Mouse (Mus musculus) G1E (cell line): Measurements from ENCODE around the gene Lrrc58.

Experiments used
- CTCF ChIP-seq: IDR thresholded peaks from 2 replicates; pipeline ENCODE4 v1.5.1; 2012; ENCODE audit warnings: low read depth, low read length, inconsistent platforms, mixed read lengths
- GATA1 ChIP-seq: IDR thresholded peaks from 2 replicates; pipeline ENCODE4 v1.6.1; 2012; ENCODE audit warnings: borderline replicate concordance, low read length, inconsistent platforms, mixed read lengths
- GATA2 ChIP-seq: IDR thresholded peaks from 2 replicates; pipeline ENCODE4 v1.6.1; 2012; ENCODE audit warnings: low read depth, low read length, inconsistent platforms, borderline replicate concordance
- POLR2AphosphoS5 ChIP-seq: IDR thresholded peaks from 2 replicates; pipeline ENCODE4 v1.6.1; 2012; ENCODE audit warnings: low read depth, low read length, inconsistent platforms; ENCODE audit not compliant: insufficient replicate concordance
- TAL1 ChIP-seq: conservative IDR thresholded peaks from 2 replicates; pipeline ENCODE4 v1.6.1; 2012; ENCODE audit warnings: low read depth, low read length, inconsistent platforms, mixed read lengths

DNA sequence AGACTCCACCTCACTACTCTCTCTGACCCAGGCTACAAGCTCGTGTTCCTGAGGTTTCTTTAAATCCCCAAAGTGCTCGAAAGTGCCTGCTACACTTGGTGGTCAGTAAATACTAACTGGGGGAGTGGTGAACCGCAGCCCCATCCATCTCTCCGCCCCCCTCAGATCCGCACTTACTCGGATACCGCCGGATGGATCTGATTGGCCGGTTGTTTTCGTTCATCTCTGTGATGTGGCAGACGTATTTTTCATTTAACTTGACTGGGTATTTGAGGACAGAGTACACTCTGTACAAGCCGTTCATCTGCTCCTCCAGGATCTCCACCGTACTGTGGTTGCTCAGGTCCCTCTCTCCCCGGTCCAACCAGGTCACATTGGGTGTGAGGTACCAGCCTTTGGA, 14.1 kb upstream of the Lrrc58 start:
- no peak for TF ChIP-seq CTCF
- no peak for TF ChIP-seq GATA2
- no peak for TF ChIP-seq TAL1
- TF ChIP-seq GATA1: no peak
- no peak for TF ChIP-seq POLR2AphosphoS5
